Mouse (Mus musculus) ovary, postnatal 10 days (tissue): Measurements from ENCODE around the gene Akr1c14.
"Not testable (repeated sequence)": the region's sequence is repeated elsewhere in the genome, so short reads cannot be mapped to it uniquely, and the experiment has no call there.

ENCODE experiments used
- DNase-seq: peaks from one replicate; pipeline ENCODE4 v3.0.0; 2022; ENCODE audit warnings: low spot score

Akr1c14 gene

GRCm38 (mm10) chr13:4123146-4123545 lies 74.3 kb downstream of the Akr1c14 start:
- no peak for DNase-seq

GRCm38 (mm10) chr13:4124471-4124870 lies 75.7 kb downstream of the Akr1c14 start:
- not testable (repeated sequence) for DNase-seq

GRCm38 (mm10) chr13:4125846-4126245 lies 77.0 kb downstream of the Akr1c14 start:
- DNase-seq = not testable (repeated sequence)

- no peak for DNase-seq
These were observed 80.3 kb downstream of the Akr1c14 start for GRCm38 (mm10) chr13:4129100-4129499.

- no peak for DNase-seq
These were observed 82.5 kb downstream of the Akr1c14 start for GRCm38 (mm10) chr13:4131317-4131716.

GRCm38 (mm10) chr13:4131721-4132120 lies 82.9 kb downstream of the Akr1c14 start:
- no peak for DNase-seq

GRCm38 (mm10) chr13:4133070-4133469 lies 84.3 kb downstream of the Akr1c14 start:
- DNase-seq = no peak
